Mouse (Mus musculus) heart, postnatal 0 days (tissue): ENCODE measurements at regions not wholly inside any gene's neighbourhood (a gene's known extent, or its start where the extent isn't known, plus 50 kb on each side); places are given as distances from the start of the nearest gene placed in this dataset.

Experiments used
- ATAC-seq: fragments of 200-750 bp; cut with Nextera tagmentation; 2 replicates; pipeline ENCODE4 v1.8.0; 2017; ENCODE audit warnings: low read depth, moderate number of reproducible peaks, moderate library complexity; ENCODE audit not compliant: insufficient read depth
- DNase-seq: peaks from one replicate; pipeline ENCODE4 v3.0.0-alpha.2; 2016; ENCODE audit warnings: low spot score
- H3K27ac ChIP-seq: fragments of 300-500 bp; sonication (generic); 2 replicates; pipeline ENCODE4 v1.5.1; 2014; ENCODE audit warnings: low read depth, mild to moderate bottlenecking
- H3K27me3 ChIP-seq: fragments of 300-500 bp; sonication (generic); 2 replicates; pipeline ENCODE4 v1.6.1; 2014; ENCODE audit warnings: low read length, mixed read lengths; ENCODE audit not compliant: control insufficient read depth, insufficient read depth
- H3K36me3 ChIP-seq: fragments of 300-500 bp; sonication (generic); replicated peaks from 2 replicates; pipeline ENCODE4 v1.6.1; 2014; ENCODE audit warnings: low read length, mixed read lengths; ENCODE audit not compliant: control insufficient read depth, insufficient read depth
- H3K4me1 ChIP-seq: fragments of 300-500 bp; sonication (generic); 2 replicates; pipeline ENCODE4 v1.6.1; 2014; ENCODE audit warnings: antibody characterized with exemption; ENCODE audit not compliant: control insufficient read depth, insufficient read depth
- H3K4me2 ChIP-seq: fragments of 300-500 bp; sonication (generic); 2 replicates; pipeline ENCODE4 v1.6.1; 2014; ENCODE audit warnings: low read depth, mild to moderate bottlenecking, low read length, moderate library complexity
- H3K4me3 ChIP-seq: fragments of 300-500 bp; sonication (generic); 2 replicates; pipeline ENCODE4 v1.5.1; 2014; ENCODE audit warnings: low read depth, low read length
- H3K9ac ChIP-seq: fragments of 300-500 bp; sonication (generic); replicated peaks from 2 replicates; pipeline ENCODE4 v1.6.1; 2014; ENCODE audit warnings: low read depth, low read length, mixed read lengths
- H3K9me3 ChIP-seq: fragments of 300-500 bp; sonication (generic); replicated peaks from 2 replicates; pipeline ENCODE4 v1.6.1; 2016; ENCODE audit warnings: low read length; ENCODE audit not compliant: control insufficient read depth
- CTCF ChIP-seq: IDR thresholded peaks from 2 replicates; pipeline ENCODE4 v1.5.1; 2016; ENCODE audit warnings: antibody characterized with exemption, control low read depth, low read depth
- EP300 ChIP-seq: IDR thresholded peaks from 2 replicates; pipeline ENCODE4 v1.6.1; 2016; ENCODE audit warnings: antibody characterized with exemption, low read depth
- WGBS: fragments of 180-500 bp; shearing (Covaris S2); extraction: QIAGEN DNeasy Blood & Tissue Kit; methylation state at CpG from one replicate; pipeline ENCODE4 v1.1.7; 2014; 5-methylcytosine and 5-hydroxymethylcytosine counted together

DNA sequence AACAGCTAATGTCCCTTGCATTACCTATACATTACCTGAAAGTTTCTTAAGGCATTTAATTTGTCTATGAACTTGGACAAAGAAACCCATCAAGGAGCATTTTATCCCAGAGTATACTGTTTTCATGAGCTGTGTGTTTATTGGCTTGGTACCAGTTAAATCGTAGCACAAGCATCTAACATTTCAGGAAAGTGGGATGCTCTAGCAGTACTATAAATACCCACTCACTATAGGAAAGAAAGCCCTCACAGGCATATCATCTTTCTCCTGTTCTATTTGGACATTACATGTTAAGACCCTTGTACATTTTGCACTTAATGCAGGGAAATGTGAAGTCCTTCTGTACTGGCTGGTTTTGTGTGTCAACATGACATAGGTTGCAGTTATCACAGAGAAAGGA, 163.9 kb downstream of the Ptprc start:
- H3K4me1 ChIP-seq: peaks cover 7% of the 10 kb centered on the region; the same call in 1 of the 2 replicates
- H3K4me2 ChIP-seq: no peak overlapping the region
- TF ChIP-seq EP300: no peak
- no peak for TF ChIP-seq CTCF
- no peaks in the 10 kb centered on the region for H3K36me3 ChIP-seq
- H3K4me3 ChIP-seq: no peak overlapping the region
- H3K27me3 ChIP-seq: no peaks in the 10 kb centered on the region
- H3K27ac ChIP-seq: no peak overlapping the region
- H3K9me3 ChIP-seq: no peaks in the 10 kb centered on the region
- no peak for DNase-seq
- ATAC-seq: no peak
- H3K9ac ChIP-seq: no peak overlapping the region
- 37% methylated on average over 1 of the region's 1 CpGs for WGBS

DNA sequence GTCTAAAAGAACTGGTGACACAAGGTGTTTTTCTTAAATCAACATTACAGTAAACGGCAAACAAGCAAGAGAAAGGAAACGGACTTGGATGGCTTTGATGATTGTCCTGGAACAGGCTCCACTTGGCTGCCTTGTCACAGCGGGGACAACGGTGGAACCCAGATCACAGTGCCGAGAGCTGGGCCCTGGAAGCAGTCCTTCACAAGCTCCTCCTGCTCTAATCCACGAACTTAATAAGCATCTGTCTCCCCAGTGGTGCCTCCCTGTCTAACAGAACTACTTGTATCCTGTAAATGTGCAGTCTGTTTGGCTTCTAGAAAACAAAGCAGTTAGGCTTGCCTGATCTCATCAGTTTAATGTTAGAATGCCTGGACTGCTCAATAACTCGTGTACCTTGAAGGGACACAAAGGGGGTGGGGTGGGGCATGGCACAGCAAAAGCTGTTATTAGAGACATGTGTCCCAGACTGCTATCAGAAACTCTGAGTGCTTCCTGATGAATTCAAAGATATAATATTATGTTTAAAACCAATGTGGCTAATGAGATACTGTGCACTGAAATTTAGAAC, 164.5 kb downstream of the Ptprc start:
- Histone ChIP-seq H3K27ac (no peak overlapping the region), H3K4me3 (no peak overlapping the region), H3K27me3 (no peaks in the 10 kb centered on the region), H3K4me2 (no peak overlapping the region), H3K36me3 (no peaks in the 10 kb centered on the region), H3K9ac (no peak overlapping the region), H3K4me1 (peaks cover 7% of the 10 kb centered on the region; the same call in 1 of the 2 replicates), H3K9me3 (no peaks in the 10 kb centered on the region)
- 34% methylated on average over 7 of the region's 7 CpGs for WGBS
- TF ChIP-seq CTCF: no peak
- TF ChIP-seq EP300: no peak
- no peak for ATAC-seq
- DNase-seq: no peak

DNA sequence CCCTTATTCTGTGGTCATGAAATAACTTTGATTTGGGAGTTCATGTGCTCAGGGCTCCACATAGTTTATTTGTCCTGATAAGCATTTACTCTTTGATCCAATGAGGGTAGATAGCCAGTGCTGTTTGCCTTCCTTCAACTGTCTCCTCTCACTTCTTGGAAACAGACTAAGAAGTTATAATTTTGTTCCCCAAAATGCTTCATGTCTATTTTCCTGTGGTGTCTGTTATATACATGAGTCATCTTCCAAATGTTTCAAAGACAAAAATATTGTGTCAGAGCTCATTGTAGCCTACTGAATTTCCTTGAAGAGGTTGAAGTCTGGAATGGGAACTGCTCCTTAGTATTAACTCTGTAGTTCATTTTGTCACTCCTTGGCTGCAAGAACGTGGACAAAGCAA, 168.7 kb downstream of the Ptprc start:
- ATAC-seq (no peak), DNase-seq (no peak)
- Histone ChIP-seq H3K4me1 (peaks cover 7% of the 10 kb centered on the region; the same call in 1 of the 2 replicates), H3K9ac (no peak overlapping the region), H3K27me3 (no peaks in the 10 kb centered on the region), H3K36me3 (no peaks in the 10 kb centered on the region), H3K9me3 (no peaks in the 10 kb centered on the region), H3K27ac (no peak overlapping the region), H3K4me3 (no peak overlapping the region), H3K4me2 (no peak overlapping the region)
- 45% methylated on average over 1 of the region's 1 CpGs for WGBS
- no peak for TF ChIP-seq EP300
- TF ChIP-seq CTCF: no peak

DNA sequence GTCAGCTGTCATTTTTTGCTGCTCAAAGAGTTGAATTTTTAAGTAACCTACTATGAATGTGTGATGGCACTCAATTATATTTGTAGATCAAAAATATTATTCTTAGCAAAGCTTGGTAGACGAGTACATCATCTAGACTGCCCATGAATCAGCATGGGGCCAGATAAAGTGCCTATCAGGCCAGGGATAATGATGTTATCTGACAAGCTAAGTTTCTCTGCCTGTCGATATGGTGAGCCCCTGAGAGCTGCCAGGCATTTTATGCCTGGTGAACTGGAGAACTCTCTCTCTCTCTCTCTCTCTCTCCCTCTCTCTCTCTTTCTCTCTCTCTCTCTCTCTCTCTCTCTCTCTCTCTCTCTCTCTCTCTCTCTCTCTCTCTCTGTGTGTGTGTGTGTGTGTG, 171.2 kb downstream of the Ptprc start:
- WGBS: 21% methylated on average over 2 of the region's 2 CpGs
- H3K9me3 ChIP-seq: no peaks in the 10 kb centered on the region

DNA sequence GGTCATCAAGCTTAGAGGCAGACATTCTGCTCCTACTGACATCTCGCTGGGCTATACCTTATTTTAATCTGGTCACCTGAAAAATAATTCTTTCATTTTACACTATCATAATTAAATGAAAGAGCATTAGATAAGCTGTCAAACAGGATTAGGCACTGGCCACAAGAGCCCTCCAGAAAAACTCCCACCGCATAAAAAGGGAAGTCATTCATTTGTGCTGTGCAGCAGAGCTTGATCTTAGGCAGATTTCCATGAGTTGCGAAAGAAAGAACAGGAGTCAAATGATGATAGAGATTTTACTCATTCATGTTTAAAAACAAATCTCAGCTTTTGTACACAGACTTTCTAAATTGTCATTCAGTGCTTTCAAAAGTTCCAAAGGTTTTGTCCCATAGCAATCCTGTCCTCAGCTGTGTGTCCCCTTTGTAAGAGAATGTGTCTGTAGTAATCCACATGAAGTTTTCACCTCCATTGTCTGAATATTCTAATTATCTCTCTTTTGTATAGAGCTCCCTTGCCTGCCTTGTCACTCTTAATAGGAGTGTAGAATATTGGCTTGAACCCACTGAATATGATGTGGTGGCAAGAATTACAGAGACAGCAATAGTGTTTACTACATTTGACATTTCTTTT, 176.1 kb downstream of the Ptprc start:
- Histone ChIP-seq H3K9ac (no peak overlapping the region), H3K4me3 (no peak overlapping the region), H3K4me2 (no peak overlapping the region), H3K9me3 (no peaks in the 10 kb centered on the region), H3K36me3 (no peaks in the 10 kb centered on the region), H3K27ac (no peak overlapping the region), H3K4me1 (no peaks in the 10 kb centered on the region), H3K27me3 (no peaks in the 10 kb centered on the region)
- WGBS: 82% methylated on average over 3 of the region's 3 CpGs
- no peak for TF ChIP-seq CTCF
- TF ChIP-seq EP300: no peak
- no peak for ATAC-seq
- no peak for DNase-seq

More for the DNA sequence above, 171.2 kb downstream of the Ptprc start:
- Histone ChIP-seq H3K4me1 (no peaks in the 10 kb centered on the region), H3K4me2 (no peak overlapping the region), H3K27ac (no peak overlapping the region), H3K4me3 (no peak overlapping the region), H3K36me3 (no peaks in the 10 kb centered on the region), H3K9ac (no peak overlapping the region), H3K27me3 (no peaks in the 10 kb centered on the region)
- ATAC-seq (no peak), DNase-seq (no peak)
- no peak for TF ChIP-seq CTCF

DNA sequence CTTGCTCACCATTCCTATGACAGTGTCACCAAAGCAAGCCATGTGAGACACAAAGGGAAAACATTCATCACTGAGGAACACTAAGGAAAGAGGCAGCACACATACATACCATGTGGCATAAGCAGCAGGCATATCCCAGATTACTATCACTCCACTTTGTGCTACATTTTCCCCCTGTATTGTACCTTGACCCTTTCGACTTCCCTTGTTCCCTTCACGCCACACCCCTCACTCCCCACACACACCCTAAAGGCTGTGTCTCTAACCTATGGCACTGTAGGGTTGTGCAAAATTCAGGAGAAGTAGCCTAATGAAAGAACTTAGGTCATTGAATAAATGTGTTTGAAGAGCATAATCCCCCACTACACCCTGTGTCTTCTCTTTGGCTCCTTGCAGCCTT, 179.5 kb downstream of the Ptprc start:
- H3K36me3 ChIP-seq: no peaks in the 10 kb centered on the region
- H3K4me3 ChIP-seq: no peak overlapping the region
- no peak overlapping the region for H3K4me2 ChIP-seq
- no peak overlapping the region for H3K27ac ChIP-seq
- WGBS: 88% methylated on average over 2 of the region's 2 CpGs
- H3K9me3 ChIP-seq: no peaks in the 10 kb centered on the region
- no peaks in the 10 kb centered on the region for H3K27me3 ChIP-seq
- no peak overlapping the region for H3K9ac ChIP-seq
- DNase-seq: no peak
- no peak for ATAC-seq
- TF ChIP-seq EP300: no peak
- no peak for TF ChIP-seq CTCF
- no peaks in the 10 kb centered on the region for H3K4me1 ChIP-seq
